Comparison of ENCODE assay signal across 19 mouse cellular contexts in the genomic region with DNA sequence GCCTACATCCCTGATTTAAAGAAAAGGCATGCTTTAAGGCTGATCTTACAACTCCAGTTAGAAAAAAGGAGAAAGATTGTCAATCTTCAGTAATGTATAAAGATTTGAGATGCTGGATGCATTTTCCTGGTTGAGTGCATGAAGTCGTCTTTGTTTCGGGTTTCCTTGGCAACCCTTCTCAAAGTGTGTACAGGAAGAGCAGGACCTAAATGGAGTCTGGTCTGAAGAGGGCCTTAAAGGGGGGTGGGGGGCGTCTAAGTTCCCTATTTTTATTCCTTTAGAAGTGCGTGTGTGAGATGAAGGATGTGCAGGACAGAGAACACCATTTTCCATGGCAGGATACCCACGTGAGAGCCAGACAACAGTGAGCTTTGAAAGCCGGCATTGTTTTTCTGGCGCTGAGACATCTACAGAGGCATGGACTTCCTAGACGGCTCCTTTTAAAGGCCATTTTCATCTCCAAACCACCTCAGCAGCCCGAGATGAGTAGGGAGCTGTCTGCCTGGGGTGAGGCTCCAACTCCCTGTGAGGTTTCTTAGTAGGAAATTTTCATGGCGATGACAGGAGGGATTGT.
DNase-seq lines count a peak whose midpoint lies in the region; ATAC-seq and TF ChIP-seq lines count a peak whose summit lies in the region.
"Had no signal": no experiment of that assay in that cellular context is flagged by ENCODE, and none has a peak within 500 bp of the region (broad histone marks: within the 10 kb centered on the region; RNA-seq: fewer than 3 reads in every experiment).

No protein-coding gene starts in this region.

- no peak overlapping the region for H3K27ac ChIP-seq in embryonic facial prominence, embryonic 11.5 days (replicated peaks; ENCODE audit: low read depth, low read length)
- H3K27ac ChIP-seq in embryonic facial prominence, embryonic 10.5 days (replicated peaks): no peak overlapping the region
- H3K27ac ChIP-seq in embryonic facial prominence, embryonic 12.5 days: no peak overlapping the region
- peak overlapping the region; percentile 75 for H3K27ac ChIP-seq in forebrain, postnatal 0 days (ENCODE audit: low read depth, low read length)
- H3K27ac ChIP-seq in midbrain, embryonic 15.5 days: peak overlapping the region; percentile 57
- H3K27ac ChIP-seq: left cerebral cortex, adult 2 months; neural tube, embryonic 12.5 days had no signal

- no peak for ATAC-seq in embryonic facial prominence, embryonic 11.5 days (replicated peaks; ENCODE audit: insufficient number of reproducible peaks, low FRiP score, low TSS enrichment, low read depth)
- ATAC-seq in embryonic facial prominence, embryonic 12.5 days (ENCODE audit: insufficient number of reproducible peaks, insufficient read depth, low FRiP score, low TSS enrichment): no peak
- ATAC-seq in forebrain, postnatal 0 days: peak; percentile 75
- ATAC-seq in midbrain, embryonic 15.5 days (replicated peaks): peak; percentile 80

- no peaks in the 10 kb centered on the region for H3K4me1 ChIP-seq in embryonic facial prominence, embryonic 11.5 days (ENCODE audit: control insufficient read depth, insufficient read depth, low read length)
- H3K4me1 ChIP-seq in embryonic facial prominence, embryonic 10.5 days: 0 out of 2 replicates have a peak, but pooled peaks cover 6% of the 10 kb centered on the region
- no peaks in the 10 kb centered on the region for H3K4me1 ChIP-seq in embryonic facial prominence, embryonic 12.5 days
- peaks cover 10% of the 10 kb centered on the region for H3K4me1 ChIP-seq in forebrain, postnatal 0 days (ENCODE audit: insufficient read depth)
- peaks cover 7% of the 10 kb centered on the region for H3K4me1 ChIP-seq in midbrain, embryonic 15.5 days
- H3K4me1 ChIP-seq: megakaryocyte, embryonic 14.5 days; neural tube, embryonic 12.5 days had no signal

- no peak overlapping the region for H3K4me2 ChIP-seq in embryonic facial prominence, embryonic 11.5 days (ENCODE audit: low read depth, low read length)
- 0 out of 2 replicates have a peak overlapping the region, but pooled peaks have one; percentile 2 for H3K4me2 ChIP-seq in embryonic facial prominence, embryonic 12.5 days (replicated peaks)
- peak overlapping the region; percentile 15; the same call in 1 of the 2 replicates for H3K4me2 ChIP-seq in forebrain, postnatal 0 days (ENCODE audit: low read depth)
- peak overlapping the region; percentile 18; the same call in 1 of the 2 replicates for H3K4me2 ChIP-seq in midbrain, embryonic 15.5 days
- H3K4me2 ChIP-seq: heart, embryonic 11.5 days; neural tube, embryonic 12.5 days had no signal

- no peaks in the 10 kb centered on the region for H3K27me3 ChIP-seq in embryonic facial prominence, embryonic 11.5 days (ENCODE audit: control insufficient read depth, insufficient read depth, low read length)
- no peaks in the 10 kb centered on the region for H3K27me3 ChIP-seq in embryonic facial prominence, embryonic 10.5 days (replicated peaks; ENCODE audit: low read depth, poor library complexity, severe bottlenecking)
- H3K27me3 ChIP-seq in embryonic facial prominence, embryonic 12.5 days: no peaks in the 10 kb centered on the region
- no peaks in the 10 kb centered on the region for H3K27me3 ChIP-seq in forebrain, postnatal 0 days (ENCODE audit: insufficient read depth, low read length)
- no peaks in the 10 kb centered on the region for H3K27me3 ChIP-seq in midbrain, embryonic 15.5 days (replicated peaks)
- H3K27me3 ChIP-seq: megakaryocyte, embryonic 14.5 days; neural tube, embryonic 12.5 days had no signal

- H3K9ac ChIP-seq in embryonic facial prominence, embryonic 11.5 days (replicated peaks; ENCODE audit: low read length): no peak overlapping the region
- H3K9ac ChIP-seq in embryonic facial prominence, embryonic 12.5 days: no peak overlapping the region
- peak overlapping the region; percentile 37 for H3K9ac ChIP-seq in forebrain, postnatal 0 days
- no peak overlapping the region for H3K9ac ChIP-seq in midbrain, embryonic 15.5 days
- H3K9ac ChIP-seq: neural tube, embryonic 12.5 days had no signal

- H3K4me3 ChIP-seq in embryonic facial prominence, embryonic 11.5 days (ENCODE audit: low read depth, low read length): no peak overlapping the region
- H3K4me3 ChIP-seq in embryonic facial prominence, embryonic 10.5 days: no peak overlapping the region
- H3K4me3 ChIP-seq in embryonic facial prominence, embryonic 12.5 days: no peak overlapping the region
- no peak overlapping the region for H3K4me3 ChIP-seq in forebrain, postnatal 0 days (ENCODE audit: low read depth, low read length)
- H3K4me3 ChIP-seq in midbrain, embryonic 15.5 days: no peak overlapping the region
- H3K4me3 ChIP-seq: left cerebral cortex, adult 2 months; megakaryocyte, embryonic 14.5 days; neural tube, embryonic 12.5 days had no signal

- H3K9me3 ChIP-seq in embryonic facial prominence, embryonic 11.5 days (replicated peaks; ENCODE audit: control insufficient read depth, low read length): no peaks in the 10 kb centered on the region
- H3K9me3 ChIP-seq in embryonic facial prominence, embryonic 10.5 days: no peaks in the 10 kb centered on the region
- no peaks in the 10 kb centered on the region for H3K9me3 ChIP-seq in embryonic facial prominence, embryonic 12.5 days
- H3K9me3 ChIP-seq in forebrain, postnatal 0 days (ENCODE audit: low read length): no peaks in the 10 kb centered on the region
- H3K9me3 ChIP-seq in midbrain, embryonic 15.5 days: no peaks in the 10 kb centered on the region
- H3K9me3 ChIP-seq: neural tube, embryonic 12.5 days had no signal

- no peaks in the 10 kb centered on the region for H3K36me3 ChIP-seq in embryonic facial prominence, embryonic 11.5 days (replicated peaks; ENCODE audit: control insufficient read depth, insufficient read depth, low read depth, low read length)
- no peaks in the 10 kb centered on the region for H3K36me3 ChIP-seq in embryonic facial prominence, embryonic 10.5 days (replicated peaks)
- H3K36me3 ChIP-seq in embryonic facial prominence, embryonic 12.5 days: no peaks in the 10 kb centered on the region
- no peaks in the 10 kb centered on the region for H3K36me3 ChIP-seq in forebrain, postnatal 0 days (ENCODE audit: insufficient read depth)
- H3K36me3 ChIP-seq in midbrain, embryonic 15.5 days (replicated peaks): no peaks in the 10 kb centered on the region
- H3K36me3 ChIP-seq: neural tube, embryonic 12.5 days had no signal

- TF ChIP-seq CTCF in forebrain, postnatal 0 days (IDR thresholded peaks at IDR 0.05; ENCODE audit: low read depth): no peak

- WGBS in embryonic facial prominence, embryonic 11.5 days: 29% methylated on average over 10 of the region's 10 CpGs
- 32% methylated on average over 10 of the region's 10 CpGs for WGBS in embryonic facial prominence, embryonic 10.5 days
- 27% methylated on average over 10 of the region's 10 CpGs for WGBS in embryonic facial prominence, embryonic 12.5 days
- WGBS in forebrain, postnatal 0 days: 15% methylated on average over 10 of the region's 10 CpGs
- WGBS in midbrain, embryonic 15.5 days: 17% methylated on average over 10 of the region's 10 CpGs

- peak; percentile 22 for DNase-seq in embryonic facial prominence, embryonic 11.5 days (ENCODE audit: low spot score)
- no peak for DNase-seq in embryonic facial prominence, embryonic 10.5 days (ENCODE audit: low spot score)
- DNase-seq in forebrain, postnatal 0 days: peak; percentile 67
- no peak for DNase-seq in layer of hippocampus, adult 8-10 months (ENCODE audit: low spot score in 2 of 2)
- no peak for DNase-seq in B cell, adult 2 months
- DNase-seq in spleen, postnatal 14 days (ENCODE audit: low spot score in 2 of 2): no peak
- DNase-seq: adrenal gland, adult 2 months; cerebellum, postnatal 14 days; heart, postnatal 4 days; kidney, adult 8-10 months; lung, adult 2 months; right cerebral cortex, adult 18-20 months; thymus, adult 2 months had no signal

Comparison
In these comparisons a context has a peak if more than half of its experiments do, and no peak if none do; other contexts are left out.
1. DNase-seq: peak in embryonic facial prominence, embryonic 11.5 days (single experiment) and forebrain, postnatal 0 days (single experiment); none in embryonic facial prominence, embryonic 10.5 days (single experiment), layer of hippocampus, adult 8-10 months (0 of 2), B cell, adult 2 months (0 of 2) and spleen, postnatal 14 days (0 of 2).
2. ATAC-seq: peak in forebrain, postnatal 0 days (single experiment) and midbrain, embryonic 15.5 days (single experiment); none in embryonic facial prominence, embryonic 11.5 days (single experiment) and embryonic facial prominence, embryonic 12.5 days (single experiment).
3. H3K27ac ChIP-seq: peak in forebrain, postnatal 0 days (single experiment) and midbrain, embryonic 15.5 days (single experiment); none in embryonic facial prominence, embryonic 11.5 days (single experiment), embryonic facial prominence, embryonic 10.5 days (single experiment) and embryonic facial prominence, embryonic 12.5 days (single experiment).